Mouse (Mus musculus) testis, adult 2 months (tissue): ENCODE data around the gene Arl4a. TPM values are rescaled to one million over a fixed set of nuclear protein-coding genes. Genes with fewer than 3 reads are reported as not detected.

Experiments
- H3K27ac ChIP-seq: fragments of 200-500 bp; 2 replicates; pipeline ENCODE4 v1.5.1; 2012; ENCODE audit warnings: low read depth, low read length; ENCODE audit not compliant: control insufficient read depth, insufficient read depth
- H3K27me3 ChIP-seq: fragments of 200-500 bp; 2 replicates; pipeline ENCODE4 v1.6.1; 2012; ENCODE audit warnings: mild to moderate bottlenecking, low read length, moderate library complexity; ENCODE audit not compliant: control insufficient read depth, insufficient read depth
- H3K36me3 ChIP-seq: fragments of 200-500 bp; 2 replicates; pipeline ENCODE4 v1.6.1; 2012; ENCODE audit warnings: mild to moderate bottlenecking, low read length; ENCODE audit not compliant: control insufficient read depth, insufficient read depth
- H3K4me1 ChIP-seq: fragments of 200-500 bp; 2 replicates; pipeline ENCODE4 v1.6.1; 2012; ENCODE audit warnings: low read length; ENCODE audit not compliant: control insufficient read depth, insufficient read depth
- H3K4me3 ChIP-seq: fragments of 200-500 bp; 2 replicates; pipeline ENCODE4 v1.5.1; 2012; ENCODE audit warnings: low read depth, mild to moderate bottlenecking, low read length, moderate library complexity, mixed read lengths; ENCODE audit not compliant: control insufficient read depth
- CTCF ChIP-seq: fragments of 200-500 bp; IDR thresholded peaks from 2 replicates; pipeline ENCODE4 v1.5.1; 2012; ENCODE audit warnings: low read depth, mild to moderate bottlenecking, inconsistent platforms, low read length, moderate library complexity; ENCODE audit not compliant: control insufficient read depth, insufficient read depth, insufficient replicate concordance
- POLR2A ChIP-seq: fragments of 200-500 bp; IDR thresholded peaks from 2 replicates; pipeline ENCODE4 v1.6.1; 2012; ENCODE audit warnings: low read depth, mild to moderate bottlenecking, inconsistent platforms, low read length, moderate library complexity; ENCODE audit not compliant: control insufficient read depth
- polyA plus RNA-seq: library from polyadenylated mRNA; depleted of rRNA; stranded (reverse); fragments of >200 nt; gene quantifications from 2 replicates; pipeline ENCODE4 v1.2.3, GENCODE M21; 2012

The Arl4a gene
- polyA plus RNA-seq, 1 experiment: 255 TPM

DNA sequence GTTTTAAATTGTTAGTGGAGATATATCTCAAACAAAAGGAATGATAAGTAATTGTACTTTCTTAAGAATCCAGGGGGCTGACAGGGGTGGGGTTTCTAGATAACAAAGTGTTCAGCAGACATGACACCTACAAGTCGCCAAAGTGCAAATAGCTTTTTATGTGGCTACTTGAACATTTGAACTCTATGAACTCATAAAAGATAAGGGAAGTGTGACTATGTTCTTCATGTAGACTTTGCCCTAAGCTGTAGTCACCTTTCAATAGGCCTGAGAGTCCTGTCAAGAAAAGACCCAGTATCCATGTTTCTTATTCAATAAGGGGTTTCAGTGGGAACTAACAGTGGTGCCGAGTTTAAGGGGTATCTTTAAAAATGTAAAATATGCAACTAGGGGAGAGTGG is 13.9 kb downstream of the Arl4a start:
- no peak overlapping the region for H3K4me3 ChIP-seq
- no peak overlapping the region for H3K27ac ChIP-seq
- H3K27me3 ChIP-seq: no peaks in the 10 kb centered on the region
- no peak for TF ChIP-seq CTCF
- TF ChIP-seq POLR2A: no peak
- no peaks in the 10 kb centered on the region for H3K4me1 ChIP-seq
- no peaks in the 10 kb centered on the region for H3K36me3 ChIP-seq

GRCm38 (mm10) chr12:40023014-40023642 is 14.7 kb downstream of the Arl4a start:
- TF ChIP-seq POLR2A: no peak
- TF ChIP-seq CTCF: no peak

DNA sequence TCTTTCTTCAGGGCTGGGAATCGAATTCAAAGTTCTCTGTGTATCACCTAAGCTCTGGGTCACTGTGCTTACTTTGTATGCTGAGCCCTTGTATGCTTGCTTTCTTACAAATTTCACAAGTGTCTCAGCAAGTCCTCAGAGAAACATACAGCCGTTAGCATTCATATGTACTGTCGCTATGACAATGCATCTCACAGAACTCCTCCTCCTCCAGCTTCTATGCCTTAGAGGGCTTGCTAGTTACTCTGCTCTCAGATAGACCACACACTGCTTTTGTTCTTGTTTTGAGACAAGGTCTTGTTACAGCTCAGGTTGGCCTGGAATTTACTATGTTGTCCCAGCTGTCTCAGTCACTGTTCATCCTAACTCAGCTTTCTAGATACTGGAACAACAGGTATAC is 15.5 kb downstream of the Arl4a start:
- H3K4me1 ChIP-seq: no peaks in the 10 kb centered on the region
- no peaks in the 10 kb centered on the region for H3K36me3 ChIP-seq
- no peak overlapping the region for H3K4me3 ChIP-seq
- TF ChIP-seq CTCF: no peak
- TF ChIP-seq POLR2A: no peak
- no peak overlapping the region for H3K27ac ChIP-seq
- H3K27me3 ChIP-seq: no peaks in the 10 kb centered on the region

More at GRCm38 (mm10) chr12:40023014-40023642, 14.7 kb downstream of the Arl4a start:
- Histone ChIP-seq H3K4me1 (no peaks in the 10 kb centered on the region), H3K4me3 (no peak overlapping the region), H3K27ac (no peak overlapping the region), H3K27me3 (no peaks in the 10 kb centered on the region), H3K36me3 (no peaks in the 10 kb centered on the region)

GRCm38 (mm10) chr12:40017955-40018505 is 19.8 kb downstream of the Arl4a start:
- Histone ChIP-seq H3K27me3 (no peaks in the 10 kb centered on the region), H3K4me1 (peaks cover 6% of the 10 kb centered on the region), H3K36me3 (no peaks in the 10 kb centered on the region), H3K27ac (no peak overlapping the region), H3K4me3 (no peak overlapping the region)
- TF ChIP-seq CTCF (no peak), POLR2A (no peak)

DNA sequence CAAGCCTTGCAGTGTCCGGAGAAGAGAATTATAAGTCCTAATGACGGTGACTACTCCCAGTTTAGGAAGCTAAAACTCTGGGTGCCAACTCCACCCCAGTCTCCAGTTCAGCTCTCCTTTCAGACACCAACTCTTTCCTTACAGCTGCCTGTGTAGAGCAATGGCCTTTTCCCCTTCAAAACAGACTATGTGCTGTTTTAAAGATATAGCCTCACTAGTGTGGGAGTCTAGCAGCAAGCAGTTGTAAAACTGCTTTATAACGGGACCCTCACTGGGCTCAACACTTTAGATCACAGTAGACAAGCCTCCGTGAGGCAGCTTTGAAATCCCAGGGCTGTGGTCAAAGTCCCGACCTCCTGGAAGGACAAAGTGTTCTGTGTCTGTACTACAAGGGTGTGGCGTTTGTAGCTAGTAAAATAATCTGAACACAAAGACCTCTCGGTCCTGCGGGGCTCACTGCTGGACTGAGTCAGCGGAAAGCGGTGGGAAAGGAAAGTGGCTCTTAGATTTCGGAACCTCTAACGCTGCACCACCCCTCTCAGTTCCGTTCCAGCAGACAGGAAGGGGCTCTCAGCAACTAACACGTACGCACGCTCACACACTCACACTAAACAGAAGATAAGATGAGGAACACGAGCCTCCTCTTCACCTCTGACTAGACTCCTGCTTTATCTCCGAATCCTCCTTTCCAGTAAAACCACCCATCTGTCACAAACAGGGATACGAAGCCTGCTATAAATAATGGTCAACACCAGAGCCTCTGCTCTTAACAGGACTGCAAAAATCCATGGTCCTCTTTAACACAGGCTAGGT is 21.0 kb downstream of the Arl4a start:
- TF ChIP-seq POLR2A (no peak), CTCF (no peak)
- Histone ChIP-seq H3K36me3 (no peaks in the 10 kb centered on the region), H3K27ac (peak overlapping the region; percentile 25), H3K27me3 (no peaks in the 10 kb centered on the region), H3K4me3 (peak overlapping the region; percentile 11), H3K4me1 (peaks cover 6% of the 10 kb centered on the region)

GRCm38 (mm10) chr12:40016068-40016467 is 21.8 kb downstream of the Arl4a start:
- peaks cover 6% of the 10 kb centered on the region for H3K4me1 ChIP-seq
- TF ChIP-seq CTCF: no peak
- no peak for TF ChIP-seq POLR2A
- no peaks in the 10 kb centered on the region for H3K36me3 ChIP-seq
- no peak overlapping the region for H3K4me3 ChIP-seq
- H3K27me3 ChIP-seq: no peaks in the 10 kb centered on the region
- H3K27ac ChIP-seq: no peak overlapping the region

- TF ChIP-seq POLR2A (no peak), CTCF (no peak)
- Histone ChIP-seq H3K27ac (no peak overlapping the region), H3K4me1 (no peaks in the 10 kb centered on the region), H3K36me3 (no peaks in the 10 kb centered on the region), H3K4me3 (no peak overlapping the region), H3K27me3 (no peaks in the 10 kb centered on the region)
Measured at GRCm38 (mm10) chr12:40009866-40010265, 28.0 kb downstream of the Arl4a start.
